Mouse (Mus musculus): Measurements from ENCODE around the gene Cracr2a.

Gene Cracr2a

DNA sequence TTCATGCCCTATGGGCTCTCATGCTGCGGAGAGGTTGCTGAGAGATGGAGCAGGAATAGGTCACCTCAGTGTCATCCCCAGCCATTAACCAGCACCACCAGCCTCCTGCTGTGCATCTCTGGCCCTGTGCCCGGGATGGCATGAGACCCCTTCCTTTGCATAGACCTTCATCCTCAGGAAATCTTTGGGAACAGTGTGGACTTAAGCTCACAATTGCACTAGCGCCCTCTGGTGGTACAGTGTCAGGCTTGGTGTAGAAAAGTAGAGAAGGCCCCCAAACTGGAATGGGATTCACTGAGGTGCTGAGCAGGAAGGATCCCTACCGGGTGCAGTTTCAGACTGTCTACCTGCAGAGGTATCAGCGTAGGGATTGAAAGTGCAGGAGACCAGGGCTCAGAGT is 64.0 kb downstream of the Cracr2a start:
- peak; percentile 56 for DNase-seq (ENCODE audit: low spot score)

DNA sequence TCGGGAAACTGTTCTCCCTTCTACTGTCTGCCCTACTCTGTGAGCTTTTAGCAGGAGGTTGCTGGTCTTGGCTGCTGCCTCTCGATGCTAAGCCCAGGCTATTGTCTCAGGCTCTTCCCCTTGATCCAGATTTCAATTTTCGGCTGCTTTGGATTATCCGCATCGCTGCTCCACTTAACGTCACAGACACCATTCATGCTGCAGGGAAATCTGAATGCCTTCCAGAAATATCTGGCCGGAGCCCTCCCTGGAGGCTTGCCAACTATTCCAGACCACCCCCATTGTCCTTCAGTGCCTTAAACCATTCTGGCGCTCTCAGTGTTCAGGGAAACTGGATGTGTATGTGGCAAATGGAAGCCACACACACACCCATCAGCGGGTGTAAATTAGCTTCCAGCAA is 66.3 kb downstream of the Cracr2a start:
- DNase-seq (ENCODE audit: low spot score): no peak

DNA sequence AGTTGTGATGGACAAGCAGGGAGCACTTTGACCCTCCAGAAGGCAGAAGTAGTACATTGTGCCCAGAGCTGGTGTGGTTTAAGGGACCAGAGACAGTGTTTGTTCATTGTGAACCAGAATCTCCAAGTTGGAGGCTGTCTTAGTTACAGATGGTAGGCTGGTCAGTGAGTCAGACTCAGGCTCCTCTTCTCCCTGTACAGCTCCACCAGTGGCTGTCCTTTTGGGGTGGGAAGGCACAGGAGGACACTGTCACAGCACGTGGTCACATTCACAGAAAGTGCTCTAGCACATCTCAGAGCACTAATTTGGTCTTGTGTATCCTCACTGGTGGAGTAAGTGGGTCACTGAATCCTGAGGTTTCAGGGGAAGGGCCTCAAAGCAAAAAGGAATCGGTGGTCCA is 68.1 kb downstream of the Cracr2a start:
- no peak for DNase-seq (ENCODE audit: low spot score)

DNA sequence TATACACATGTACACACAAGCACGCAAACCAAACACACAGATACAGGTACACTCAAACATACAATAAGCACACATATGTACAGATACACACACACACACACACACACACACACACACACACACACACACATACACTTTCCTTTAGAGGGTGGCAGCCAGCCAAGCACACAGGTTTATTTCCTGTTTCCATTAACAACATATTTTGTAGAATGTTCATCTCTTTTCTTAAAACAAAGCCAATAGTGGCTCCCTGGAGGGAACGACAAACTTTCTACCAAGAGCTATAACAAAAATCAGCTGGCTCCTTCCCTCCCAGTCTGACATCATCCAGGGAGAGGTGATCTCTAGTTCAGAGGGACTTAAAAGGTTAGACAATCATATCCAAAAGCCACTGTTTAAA is 73.7 kb downstream of the Cracr2a start:
- DNase-seq (ENCODE audit: low spot score): no peak

DNA sequence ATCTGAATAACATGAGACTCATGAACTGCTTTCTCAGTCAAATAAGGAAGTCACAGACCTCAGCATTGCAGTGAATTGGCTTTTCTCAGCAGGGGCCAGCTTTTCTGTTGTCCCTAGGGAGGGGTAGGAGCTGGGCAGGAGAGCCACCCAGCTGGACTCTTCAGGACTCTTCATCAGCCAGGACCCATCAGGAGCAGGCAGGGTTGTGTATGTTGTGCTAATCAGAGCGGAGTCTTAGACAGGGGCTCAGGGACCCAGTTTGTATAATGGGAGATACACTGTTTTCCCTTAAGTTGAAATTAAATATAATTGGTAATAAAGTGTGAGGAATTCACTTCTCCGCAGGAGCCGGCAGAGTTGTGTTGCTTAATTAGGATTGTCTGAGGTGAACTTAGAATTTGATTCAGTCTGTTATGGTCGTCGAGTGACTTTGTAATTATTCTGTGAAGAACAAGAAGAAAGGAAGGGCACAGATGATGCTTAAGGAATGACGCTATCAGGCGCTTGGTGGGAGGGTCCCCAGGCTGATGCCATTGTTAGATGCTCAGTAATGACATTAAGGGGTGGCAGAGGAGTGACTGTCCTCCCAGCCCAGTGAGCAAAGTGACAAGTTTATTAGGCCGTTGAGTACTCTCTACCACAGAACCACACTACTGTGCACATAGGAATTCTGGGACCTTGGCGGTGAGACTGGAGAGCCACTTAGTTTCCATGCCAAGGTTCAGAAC is 74.5 kb downstream of the Cracr2a start:
- no peak for DNase-seq (ENCODE audit: low spot score)

DNA sequence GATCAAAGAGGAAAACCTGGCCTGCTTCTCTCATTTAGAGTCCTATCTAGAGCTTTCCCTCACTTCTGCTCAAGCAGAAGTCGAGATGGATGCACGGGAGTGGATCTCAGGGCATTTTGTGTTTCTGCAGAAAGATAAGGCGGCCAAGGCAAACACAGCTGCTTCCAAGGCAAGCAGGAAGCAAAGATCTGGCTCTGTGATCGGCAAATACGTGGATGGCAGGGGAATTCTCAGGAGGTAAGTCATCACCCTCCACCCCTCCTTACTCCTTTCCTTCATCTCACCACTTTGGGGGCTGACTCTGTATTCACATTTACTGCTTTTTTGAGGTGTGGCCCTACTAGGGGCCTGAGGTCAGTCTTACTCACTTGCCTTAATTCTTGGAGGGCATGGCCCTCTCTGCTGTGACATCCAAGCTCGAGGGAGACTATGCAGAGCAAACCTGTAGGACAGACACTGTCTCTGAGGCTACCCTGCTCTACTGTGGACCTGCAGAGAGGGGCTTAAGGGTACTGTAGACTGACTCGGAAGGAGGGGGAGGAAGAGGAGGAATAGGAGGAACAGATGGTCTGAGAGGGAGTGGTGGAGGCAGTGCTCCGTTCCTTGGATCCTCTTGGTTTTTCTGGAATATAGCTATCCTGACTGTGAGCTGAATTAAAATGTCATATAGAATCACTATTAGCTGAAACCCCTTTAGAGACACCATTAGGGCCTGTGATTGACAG is 80.1 kb downstream of the Cracr2a start:
- no peak for DNase-seq (ENCODE audit: low spot score)

DNA sequence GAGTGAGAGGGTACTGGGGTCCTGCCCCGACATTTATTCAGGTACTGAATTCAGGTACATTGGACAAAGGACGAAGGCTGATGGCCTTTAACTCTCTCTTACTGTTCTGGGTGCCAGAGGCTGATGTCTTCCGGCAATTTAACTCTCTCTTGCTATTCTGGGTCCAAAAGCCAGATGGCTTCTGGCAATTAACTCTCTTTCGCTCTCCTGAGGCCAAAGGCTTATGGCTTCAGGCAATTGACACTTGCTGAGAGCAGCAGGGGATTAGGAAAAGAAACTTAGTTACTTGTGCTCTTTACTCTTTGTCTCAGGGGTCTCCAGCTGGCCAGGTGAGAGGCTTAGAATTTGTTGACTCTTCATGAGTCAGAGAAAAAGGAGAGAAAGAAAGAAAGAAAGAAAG is 94.8 kb downstream of the Cracr2a start:
- no peak for DNase-seq (ENCODE audit: low spot score)

DNA sequence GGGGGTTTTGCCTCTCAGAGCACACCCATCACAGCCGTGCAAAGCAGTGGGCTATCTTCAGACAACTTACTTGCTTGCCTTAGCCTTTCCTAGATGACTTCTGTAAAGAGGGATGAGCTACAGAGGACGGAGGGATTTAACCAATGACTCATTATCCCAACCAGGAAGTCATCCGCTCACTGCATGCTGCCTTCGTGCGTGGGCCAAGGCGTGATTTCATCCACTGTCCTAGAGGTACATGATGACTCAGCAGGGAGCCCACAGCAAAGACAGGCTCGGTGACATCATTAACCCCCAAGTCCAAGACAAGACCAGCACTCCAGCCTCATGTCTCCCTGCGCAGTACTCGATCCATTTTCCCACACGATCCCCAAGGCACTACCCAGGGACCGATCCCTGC is 96.0 kb downstream of the Cracr2a start:
- no peak for DNase-seq (ENCODE audit: low spot score)

DNA sequence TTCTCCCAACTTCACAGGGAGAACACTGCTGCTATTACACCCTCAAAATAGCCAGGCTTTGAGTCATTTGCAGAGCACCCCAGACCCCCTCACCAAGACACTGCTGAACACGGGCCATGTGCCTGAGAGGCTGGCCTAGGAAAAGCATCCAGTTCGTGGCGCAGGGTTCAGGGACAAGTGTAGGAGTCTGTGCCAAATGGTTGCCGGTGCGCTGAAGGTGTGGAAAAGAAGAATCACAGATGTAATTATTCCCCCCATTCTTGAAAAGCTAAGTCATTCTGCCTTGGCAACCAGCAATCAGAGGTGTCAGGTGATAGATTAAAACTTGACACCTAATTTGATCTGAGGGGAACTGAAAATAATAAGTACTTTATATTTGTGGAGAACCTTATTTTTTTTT is 98.3 kb downstream of the Cracr2a start:
- DNase-seq (ENCODE audit: low spot score): no peak

DNA sequence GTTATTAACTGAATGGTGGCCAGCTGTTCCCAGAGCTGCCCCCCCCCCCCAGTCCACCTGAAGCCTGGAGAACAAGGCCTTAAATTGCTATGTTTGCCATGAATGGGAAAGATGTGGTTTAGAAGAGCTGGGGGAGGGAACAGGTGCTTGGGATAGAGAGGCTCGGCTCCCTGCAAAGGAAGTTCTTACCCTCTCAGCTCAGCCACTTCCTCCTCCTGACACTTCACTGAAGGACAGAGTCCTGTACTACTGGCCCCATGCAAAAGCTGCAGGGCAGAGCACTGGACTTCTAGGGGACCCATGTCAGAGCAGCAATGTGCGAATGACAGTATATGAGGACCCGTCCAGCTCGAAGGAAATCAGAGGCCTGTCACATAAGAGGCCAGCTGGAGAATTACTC is 98.8 kb downstream of the Cracr2a start:
- no peak for DNase-seq (ENCODE audit: low spot score)

DNA sequence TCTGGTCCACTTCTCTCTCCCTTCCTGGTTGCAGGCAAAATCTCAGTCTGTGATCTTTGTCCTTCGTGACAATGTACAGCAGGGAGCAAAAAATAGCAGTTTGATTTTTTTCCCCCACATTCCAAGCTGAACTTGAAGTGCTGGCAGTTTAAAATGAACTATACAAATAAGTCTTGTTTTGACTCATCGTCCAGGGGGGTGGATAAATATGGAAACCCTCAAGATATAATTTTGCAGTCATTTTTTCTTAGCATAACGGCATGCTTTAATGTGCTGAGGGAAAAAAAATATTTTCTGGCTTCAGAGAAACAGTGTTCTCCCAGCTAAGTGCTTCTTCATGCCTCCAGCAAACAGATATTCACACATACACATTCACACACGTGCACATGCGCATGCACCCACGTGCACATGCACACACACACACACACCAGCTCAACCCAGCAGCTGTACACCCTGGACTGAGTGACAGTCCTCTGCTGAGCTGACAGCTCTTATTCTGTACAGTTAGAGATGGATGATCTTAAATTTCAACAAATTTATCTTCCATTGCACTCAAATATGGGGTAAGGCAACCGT is 100.7 kb downstream of the Cracr2a start:
- DNase-seq (ENCODE audit: low spot score): no peak

DNA sequence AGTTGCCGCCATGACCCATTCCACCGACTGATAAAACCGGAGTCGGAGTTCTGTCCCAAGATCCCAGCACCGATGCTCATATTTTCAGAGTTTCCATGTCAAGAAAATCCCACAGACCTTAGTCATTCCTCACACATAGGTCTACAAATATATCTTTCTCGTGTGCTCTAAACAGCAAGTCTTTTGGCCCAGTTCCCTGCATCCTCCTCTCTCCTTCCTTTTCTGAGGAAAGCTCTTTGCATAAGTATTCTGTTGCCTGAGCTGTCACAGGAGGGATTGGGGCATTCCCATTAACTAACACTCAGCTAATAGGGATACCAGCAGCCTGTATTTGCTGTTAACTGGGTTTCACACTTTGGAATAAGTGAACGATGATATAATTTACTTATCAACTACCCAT is 102.1 kb downstream of the Cracr2a start:
- no peak for DNase-seq (ENCODE audit: low spot score)

DNA sequence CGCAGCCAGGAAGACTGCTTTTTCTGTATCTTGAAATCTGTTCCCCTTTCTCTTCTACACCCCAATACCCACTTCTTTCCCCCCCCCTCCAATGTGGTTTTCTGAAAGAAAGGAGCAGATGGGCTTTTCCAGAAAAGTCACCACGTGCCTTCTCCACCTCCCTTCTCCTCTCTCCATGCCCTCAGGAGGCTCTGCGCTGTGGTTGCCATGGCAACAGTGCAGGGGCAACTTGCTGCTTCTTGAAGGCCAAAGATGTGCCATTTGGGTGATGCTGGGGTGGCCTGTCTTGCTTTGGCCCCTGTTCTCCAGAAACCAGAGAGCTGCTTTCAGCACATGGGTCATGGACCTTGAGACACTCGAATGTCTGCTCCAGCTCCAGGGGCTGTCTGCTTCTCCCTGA is 108.2 kb downstream of the Cracr2a start:
- no peak for DNase-seq (ENCODE audit: low spot score)

DNA sequence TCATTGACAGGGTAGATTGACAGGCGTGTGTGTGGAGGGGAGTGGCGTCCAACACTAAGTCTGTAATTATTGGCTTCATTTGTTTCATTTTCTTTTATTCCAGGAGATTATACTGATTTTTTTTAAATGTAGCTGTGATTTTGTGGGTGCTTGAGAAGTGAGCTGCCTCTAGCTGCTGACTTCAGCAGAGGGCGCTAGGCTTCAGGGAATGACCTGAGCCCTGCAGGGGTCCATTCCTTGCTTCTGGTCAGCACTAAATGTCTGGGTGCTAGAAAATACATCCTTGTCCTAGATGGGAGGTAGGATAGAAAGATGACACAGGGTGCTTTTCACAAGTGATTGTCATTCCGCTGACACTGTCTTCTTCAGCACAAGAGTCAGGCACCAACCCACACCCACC is 108.9 kb downstream of the Cracr2a start:
- no peak for DNase-seq (ENCODE audit: low spot score)

DNA sequence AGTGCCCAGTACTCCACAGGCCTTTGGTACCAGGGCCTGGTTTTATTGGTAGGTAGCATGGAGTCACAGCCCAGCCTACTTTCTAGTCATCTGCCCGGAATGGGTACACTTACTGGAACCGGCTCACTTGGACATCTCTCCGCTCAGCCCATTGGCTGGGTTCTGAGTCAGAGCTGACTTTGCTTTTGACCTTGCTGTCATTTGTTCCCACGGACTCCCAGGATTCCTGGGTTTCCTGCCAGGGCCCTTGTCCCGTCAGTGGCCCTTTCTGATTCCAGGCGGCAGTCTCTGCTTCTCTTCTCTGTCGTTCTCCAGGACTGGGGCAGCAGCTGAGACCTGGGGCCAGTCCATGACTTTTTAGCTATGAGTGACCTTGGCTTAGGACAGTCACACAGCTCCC is 110.9 kb downstream of the Cracr2a start:
- no peak for DNase-seq (ENCODE audit: low spot score)

DNA sequence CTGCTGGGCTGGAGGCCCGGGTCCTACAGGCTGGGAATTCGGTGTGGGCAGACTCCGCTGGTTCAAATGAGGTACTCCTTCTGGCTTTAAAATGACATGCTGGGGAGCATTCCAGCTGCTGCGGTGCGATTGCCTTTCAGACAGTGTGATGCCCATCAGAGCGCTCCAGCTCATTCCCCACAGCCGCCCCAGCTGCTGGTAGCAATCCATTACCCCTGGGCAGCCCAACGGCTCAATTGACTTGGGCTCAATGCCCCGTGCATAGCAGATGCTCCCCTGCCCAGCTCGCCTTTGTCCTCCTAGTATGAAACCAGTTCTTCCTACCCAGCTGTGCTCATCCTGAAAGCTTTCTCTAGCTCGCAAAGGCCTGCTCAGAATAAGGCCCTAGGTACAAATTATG is 115.7 kb downstream of the Cracr2a start:
- no peak for DNase-seq (ENCODE audit: low spot score)

DNA sequence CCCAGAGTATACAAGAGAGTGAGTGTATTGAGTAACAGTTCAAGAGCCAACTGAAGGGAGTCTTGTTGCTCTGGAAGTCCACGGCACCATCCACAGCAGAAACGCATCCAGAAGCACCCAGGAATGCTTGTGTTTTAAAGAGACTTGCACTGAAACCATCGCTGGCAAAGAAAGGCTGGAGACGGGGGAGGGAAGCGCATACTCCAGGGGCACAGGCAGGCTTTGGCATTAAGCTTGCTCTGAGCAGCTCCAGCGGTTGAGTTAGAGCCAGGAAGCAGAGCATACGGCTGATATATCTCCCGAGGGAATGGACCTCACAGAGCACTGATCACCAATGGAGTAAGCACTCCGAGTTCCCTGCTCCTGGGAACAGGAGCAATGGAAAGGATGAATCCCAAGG is 117.2 kb downstream of the Cracr2a start:
- DNase-seq (ENCODE audit: low spot score): no peak

DNA sequence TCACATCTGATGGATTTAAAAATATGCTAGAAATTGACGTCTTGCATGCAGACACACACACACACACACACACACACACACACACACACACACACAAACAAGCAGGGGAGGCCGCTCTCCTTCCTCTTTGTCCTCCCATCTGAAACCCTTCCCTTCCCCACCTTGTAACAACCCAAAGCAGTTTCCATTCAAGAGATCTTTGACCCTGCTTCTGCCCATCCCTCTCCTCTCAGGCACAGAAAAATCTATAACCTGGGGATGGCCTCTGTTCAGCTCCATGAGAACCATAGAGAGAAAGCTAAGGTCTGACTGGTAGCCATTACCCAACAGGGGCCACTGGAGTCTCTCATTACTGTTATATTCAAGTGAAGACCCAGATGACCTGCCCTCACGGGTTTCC is 117.9 kb downstream of the Cracr2a start:
- no peak for DNase-seq (ENCODE audit: low spot score)

DNA sequence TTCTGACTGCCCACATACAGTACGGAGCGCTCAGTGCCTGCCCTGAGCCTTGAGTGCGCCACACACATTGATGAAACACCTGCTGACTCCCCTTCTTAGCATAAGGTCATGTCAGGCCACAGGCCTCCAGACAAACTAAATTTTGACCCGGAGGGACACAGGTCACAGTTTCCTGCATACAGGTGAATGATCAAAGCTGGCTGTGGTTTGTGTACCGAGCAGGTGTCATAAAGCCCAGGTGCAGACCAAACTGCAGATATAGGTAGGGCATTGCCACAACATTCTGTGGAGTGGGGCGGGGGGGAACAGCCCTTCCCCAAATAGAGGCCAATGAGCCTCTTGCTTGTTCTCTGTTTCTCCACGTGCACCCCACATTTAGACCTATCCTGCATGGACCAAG is 119.6 kb downstream of the Cracr2a start:
- no peak for DNase-seq (ENCODE audit: low spot score)

DNA sequence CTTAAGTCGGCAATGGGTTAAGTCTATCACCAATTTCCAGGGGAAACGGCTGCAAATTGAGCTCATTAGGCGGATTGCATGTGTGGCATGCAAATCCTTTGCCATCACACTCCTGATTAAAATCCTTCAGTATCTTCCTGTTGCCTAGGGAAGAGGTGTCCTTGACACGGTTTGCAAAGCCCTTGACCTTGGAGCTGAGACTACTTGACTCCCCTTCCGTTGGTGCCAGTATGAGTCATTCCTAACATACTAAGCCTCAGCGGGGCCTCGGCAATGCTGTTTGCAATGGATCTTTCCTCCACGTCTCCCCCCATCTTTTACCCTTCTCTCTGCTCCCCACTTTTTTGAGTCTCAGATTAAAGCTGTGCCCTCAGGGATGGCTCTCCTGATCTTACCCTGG is 122.4 kb downstream of the Cracr2a start:
- DNase-seq (ENCODE audit: low spot score): no peak

DNA sequence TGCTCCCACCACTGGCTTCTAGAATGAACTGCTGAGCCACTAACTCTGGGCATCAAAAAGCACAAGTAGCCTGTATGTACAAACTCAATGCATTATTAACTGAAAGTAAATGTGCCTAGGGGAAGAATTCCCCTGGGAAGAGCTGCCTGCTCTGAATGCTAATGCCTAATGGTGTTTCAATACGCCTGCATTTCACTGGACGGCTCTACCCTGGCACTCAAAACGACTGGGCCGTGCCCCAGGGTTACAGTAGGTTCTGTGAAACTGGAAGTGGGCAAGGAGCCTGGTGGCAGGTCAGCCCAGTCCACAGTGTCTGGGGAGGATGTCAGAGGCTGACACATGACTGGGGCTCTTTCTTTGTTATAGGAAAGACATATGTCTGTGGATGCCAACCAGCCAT is 123.8 kb downstream of the Cracr2a start:
- DNase-seq (ENCODE audit: low spot score): peak; percentile 85

DNA sequence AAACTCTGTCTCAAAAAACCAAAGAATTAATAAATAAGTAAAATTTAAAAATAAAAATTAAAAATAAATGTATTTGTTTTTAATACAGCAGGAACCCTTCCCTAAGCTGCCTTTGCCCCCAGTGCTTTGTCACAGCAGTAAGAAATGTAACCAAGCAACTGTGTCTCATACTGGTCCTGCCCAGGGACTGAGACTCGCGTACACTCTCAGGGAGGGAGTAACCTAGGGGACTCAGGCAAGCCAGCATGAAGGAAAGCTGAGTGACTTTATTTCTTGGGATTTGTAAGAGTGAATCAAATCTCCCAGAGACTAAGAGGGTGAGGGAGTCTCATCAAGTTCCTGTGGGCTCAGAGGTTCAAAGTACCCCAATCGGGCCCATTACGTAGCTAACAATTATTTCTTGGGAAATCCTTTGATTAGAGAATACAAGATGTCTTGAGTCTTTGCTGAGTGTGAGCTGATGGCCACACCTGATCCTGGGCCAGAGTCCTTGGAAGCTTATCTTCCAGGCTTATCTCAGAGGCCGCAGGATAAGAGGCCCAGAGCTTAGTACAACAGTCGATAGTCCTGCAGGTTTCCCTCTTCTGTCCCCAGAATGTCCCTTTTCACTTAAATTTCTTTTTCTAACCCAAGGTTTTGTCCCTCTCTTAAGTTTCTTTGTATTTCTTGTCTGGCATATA is 126.2 kb downstream of the Cracr2a start:
- DNase-seq (ENCODE audit: low spot score): no peak

DNA sequence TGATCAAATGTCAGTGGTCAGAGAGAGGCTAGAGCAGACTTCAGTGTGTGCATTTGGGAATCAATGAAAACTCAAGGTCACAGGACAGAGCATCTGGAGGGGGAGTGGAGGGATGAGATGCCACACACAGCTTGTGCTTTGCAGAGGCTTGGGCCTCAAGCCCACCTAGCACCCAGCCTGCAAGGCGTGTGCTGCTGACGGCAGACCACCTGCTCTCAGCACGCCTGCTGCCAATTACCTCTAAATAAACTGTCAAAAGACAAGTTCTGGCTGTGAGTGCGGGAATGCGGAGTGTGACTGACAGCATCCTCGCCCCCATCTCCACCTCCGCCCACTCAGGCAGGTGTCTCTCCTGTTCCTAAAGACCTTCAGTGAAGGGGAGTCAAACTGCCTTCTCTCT is 131.2 kb downstream of the Cracr2a start:
- DNase-seq (ENCODE audit: low spot score): no peak

Measured in adipocyte (in vitro differentiated cells).